Mouse (Mus musculus): ENCODE data around the gene Pip4k2b.

The Pip4k2b gene

DNA sequence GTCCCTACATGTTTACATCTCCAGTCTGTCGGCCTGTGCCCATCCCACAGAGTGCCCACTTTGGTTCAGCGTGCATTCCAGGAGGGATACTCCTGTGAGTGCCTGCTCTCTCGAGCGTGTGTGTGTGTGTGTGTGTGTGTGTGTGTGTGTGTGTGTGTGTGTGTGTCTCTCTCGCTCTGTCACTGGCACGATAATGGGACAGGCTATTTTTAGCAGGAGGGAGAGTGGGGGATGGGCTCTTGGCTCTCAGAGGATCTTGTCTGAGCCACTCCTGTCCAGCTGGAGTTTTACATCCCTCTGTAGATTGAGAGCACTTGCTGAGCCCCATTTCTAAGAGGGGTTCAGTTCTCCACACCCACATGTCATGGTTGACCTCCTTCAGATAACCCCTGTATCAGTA, 74.7 kb downstream of the Pip4k2b start:
- CTCF ChIA-PET: interaction anchor here (0.7 kb wide), 2 partner anchors 26 to 1222 kb away, joined by 3 to 13 read pairs; no protein-coding TSS in a partner anchor

- CTCF ChIA-PET: interaction anchor here (0.7 kb wide), 1 partner anchor 1223 kb away, joined by 13 read pairs; no protein-coding TSS in a partner anchor
These were observed 75.2 kb downstream of the Pip4k2b start for GRCm38 (mm10) chr11:97669268-97669667.

DNA sequence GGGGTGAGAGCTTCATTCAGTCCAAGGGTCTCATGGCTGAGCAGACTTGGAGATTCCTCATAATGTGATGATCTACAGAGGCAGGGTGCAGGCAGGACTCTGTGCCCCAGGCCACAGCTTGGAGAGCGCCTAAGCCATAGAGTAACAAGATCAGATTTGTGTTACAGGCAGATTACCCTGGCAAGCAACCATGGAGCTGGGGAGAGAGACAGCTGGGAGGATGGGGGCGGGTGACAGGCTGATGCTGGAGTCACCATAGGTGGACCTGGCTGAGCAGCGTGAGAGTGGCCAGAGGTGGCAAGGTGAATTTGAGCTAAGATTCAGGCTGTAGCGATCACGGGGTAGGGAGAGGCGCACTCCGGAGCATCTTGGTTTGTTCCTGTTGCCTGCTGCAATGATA, 76.3 kb downstream of the Pip4k2b start:
- CTCF ChIA-PET: interaction anchor here (0.5 to 0.8 kb wide), 2 partner anchors 13 to 27 kb away, joined by 3 read pairs; no protein-coding TSS in a partner anchor

DNA sequence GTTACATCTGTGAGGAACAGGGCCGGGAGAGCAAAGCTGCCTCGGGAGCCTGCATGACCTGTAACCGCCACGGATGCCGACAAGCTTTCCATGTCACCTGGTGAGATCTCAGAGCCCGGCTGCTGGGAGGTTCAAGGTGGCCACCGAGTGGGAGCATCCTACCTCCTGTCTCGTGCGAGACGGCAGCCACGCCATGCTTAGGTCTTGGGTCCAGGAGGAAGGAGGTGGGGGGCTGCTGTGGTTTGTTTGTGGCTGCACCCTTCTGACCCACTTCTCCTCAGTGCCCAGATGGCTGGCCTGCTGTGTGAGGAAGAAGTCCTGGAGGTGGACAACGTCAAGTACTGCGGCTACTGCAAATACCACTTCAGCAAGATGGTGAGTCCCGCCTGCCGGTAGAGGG, 77.7 kb downstream of the Pip4k2b start:
- CTCF ChIA-PET: no interaction called here

DNA sequence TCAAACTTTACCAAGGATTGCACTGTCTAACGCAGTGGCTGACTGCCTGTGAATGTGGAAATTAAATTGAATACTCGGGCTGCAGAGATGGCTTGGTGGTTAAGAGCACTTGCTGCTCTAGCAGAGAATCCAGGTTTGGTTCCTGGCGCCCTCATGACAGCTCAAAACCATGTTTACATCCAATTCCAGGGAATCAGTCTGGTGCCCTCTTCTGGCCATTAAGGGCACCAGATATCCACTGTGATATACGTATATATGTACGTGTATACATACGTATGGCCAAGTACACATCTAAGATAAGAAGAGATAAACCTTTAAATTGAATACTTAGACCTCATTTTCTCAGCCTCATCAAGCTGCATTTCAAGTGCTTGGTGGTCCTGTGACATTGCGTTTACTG, 78.3 kb downstream of the Pip4k2b start:
- CTCF ChIA-PET: no interaction called here

GRCm38 (mm10) chr11:97665431-97665830, 79.1 kb downstream of the Pip4k2b start:
- CTCF ChIA-PET: no interaction called here

All from spleen, embryonic (tissue).